Mouse (Mus musculus) ES-E14 (cell line): Measurements from ENCODE around the gene Ghr. TPM values are rescaled to one million over a fixed set of nuclear protein-coding genes. Genes with fewer than 3 reads are reported as not detected.

ENCODE experiments used
- DNase-seq: peaks from one replicate; pipeline ENCODE4 v3.0.0-alpha.2; 2013; ENCODE audit warnings: low read depth, low spot score
- H3K27ac ChIP-seq: 2 replicates; pipeline ENCODE4 v1.5.1; 2012; ENCODE audit warnings: low read depth, mild to moderate bottlenecking, low read length, moderate library complexity, mixed read lengths; ENCODE audit not compliant: poor library complexity, insufficient read depth, severe bottlenecking
- H3K36me3 ChIP-seq: 2 replicates; pipeline ENCODE4 v1.6.1; 2012; ENCODE audit warnings: mild to moderate bottlenecking, low read length, moderate library complexity, mixed read lengths; ENCODE audit not compliant: control insufficient read depth, poor library complexity, insufficient read depth, severe bottlenecking
- H3K4me1 ChIP-seq, 2 experiments: fragments of 150-350 bp in 1 of 2; sonication (generic) in 1 of 2; 2 replicates each; pipeline ENCODE4 v1.6.1; 2012; ENCODE audit warnings: low read length in 2 of 2, mild to moderate bottlenecking in 1 of 2, mixed read lengths in 1 of 2; ENCODE audit not compliant: control insufficient read depth in 2 of 2, insufficient read depth in 2 of 2, poor library complexity in 1 of 2
- H3K4me3 ChIP-seq, 2 experiments: fragments of 150-350 bp in 1 of 2; sonication (generic) in 1 of 2; 2 replicates each; pipeline ENCODE4 v1.5.1; 2012; ENCODE audit warnings: low read length in 2 of 2, low read depth in 1 of 2, mild to moderate bottlenecking in 1 of 2, mixed read lengths in 1 of 2; ENCODE audit not compliant: insufficient read depth in 1 of 2, poor library complexity in 1 of 2, severe bottlenecking in 1 of 2
- H3K9ac ChIP-seq: 2 replicates; pipeline ENCODE4 v1.6.1; 2012; ENCODE audit warnings: low read depth, mild to moderate bottlenecking, low read length, mixed read lengths; ENCODE audit not compliant: poor library complexity, insufficient read depth, severe bottlenecking
- H3K9me3 ChIP-seq: fragments of 150-350 bp; sonication (generic); 2 replicates; pipeline ENCODE4 v1.6.1; 2012; ENCODE audit warnings: low read depth, mild to moderate bottlenecking, low read length; ENCODE audit not compliant: control insufficient read depth, insufficient read depth
- CHD2 ChIP-seq: IDR thresholded peaks from 2 replicates; pipeline ENCODE4 v1.6.1; 2014; ENCODE audit warnings: mild to moderate bottlenecking, low read depth, low read length, inconsistent platforms
- HCFC1 ChIP-seq: IDR thresholded peaks from 2 replicates; pipeline ENCODE4 v1.6.1; 2012; ENCODE audit warnings: low read length, inconsistent platforms, borderline replicate concordance; ENCODE audit not compliant: insufficient read depth
- MAFK ChIP-seq: IDR thresholded peaks from 2 replicates; pipeline ENCODE4 v1.6.1; 2014; ENCODE audit warnings: mild to moderate bottlenecking, low read depth, low read length, inconsistent platforms; ENCODE audit not compliant: insufficient read depth
- ZC3H11A ChIP-seq: IDR thresholded peaks from 2 replicates; pipeline ENCODE4 v1.6.1; 2012; ENCODE audit warnings: low read depth, mild to moderate bottlenecking, inconsistent platforms, low read length, borderline replicate concordance
- ZNF384 ChIP-seq: IDR thresholded peaks from 2 replicates; pipeline ENCODE4 v1.6.1; 2012; ENCODE audit warnings: low read depth, low read length, inconsistent platforms
- in situ Hi-C, 2 experiments: fragments of 600-800 bp; cut with MboI; formaldehyde crosslinking; loops; one replicate each; pipeline ENCODE4 v1.15.1; 2025; ENCODE audit warnings: low sequenced_read_pairs in 2 of 2, inconsistent platforms in 1 of 2; ENCODE audit not compliant: unreplicated experiment in 2 of 2
- total RNA-seq: library from RNA; depleted of rRNA; stranded (reverse); fragments of 300-350 nt; gene quantifications from 2 replicates; pipeline ENCODE4 v1.2.3, GENCODE M21; 2012

Ghr gene
- total RNA-seq, 1 experiment, result 7.5 TPM

DNA sequence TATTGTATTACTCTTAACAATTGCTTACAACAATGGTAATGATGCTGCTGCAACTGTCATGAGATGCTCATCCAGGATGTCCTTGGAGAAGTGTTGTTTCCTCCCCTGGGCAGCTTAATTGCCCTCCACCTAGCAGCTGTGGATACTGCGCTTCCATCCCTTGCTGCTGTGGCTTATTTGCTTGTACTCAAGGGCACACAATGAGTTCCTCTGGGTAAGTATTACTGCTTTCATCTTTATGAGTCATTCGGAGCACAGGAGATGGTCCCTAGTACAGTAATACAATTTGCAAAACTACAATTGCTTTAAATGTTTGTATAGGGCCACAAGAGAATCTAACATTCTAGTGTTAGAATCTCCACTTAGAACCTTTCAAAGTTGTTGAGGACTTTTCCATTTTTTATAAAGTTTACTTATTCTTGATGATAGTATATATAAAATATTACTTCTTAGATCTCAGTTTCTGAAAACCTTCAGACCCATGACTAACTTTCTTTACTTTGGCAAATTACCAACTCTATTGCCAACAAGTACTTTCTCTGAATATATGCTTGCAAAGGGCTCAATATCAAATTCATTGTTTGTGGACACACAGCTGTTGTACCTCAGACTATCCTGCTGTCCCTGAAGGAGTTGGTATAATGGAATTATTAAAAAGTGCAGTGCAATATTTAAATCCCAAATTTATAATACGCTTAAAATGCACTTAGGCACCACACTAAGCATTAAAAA, 185.8 kb downstream of the Ghr start:
- H3K27ac ChIP-seq, result no peak overlapping the region
- no peaks in the 10 kb centered on the region for H3K36me3 ChIP-seq
- H3K4me3 ChIP-seq, result no peak overlapping the region
- no peaks in the 10 kb centered on the region for H3K4me1 ChIP-seq
- in situ Hi-C loops, result no loop called here
- DNase-seq, result no peak
- no peak for TF ChIP-seq HCFC1
- no peak for TF ChIP-seq ZNF384
- no peak for TF ChIP-seq ZC3H11A
- no peaks in the 10 kb centered on the region for H3K9me3 ChIP-seq
- no peak overlapping the region for H3K9ac ChIP-seq

DNA sequence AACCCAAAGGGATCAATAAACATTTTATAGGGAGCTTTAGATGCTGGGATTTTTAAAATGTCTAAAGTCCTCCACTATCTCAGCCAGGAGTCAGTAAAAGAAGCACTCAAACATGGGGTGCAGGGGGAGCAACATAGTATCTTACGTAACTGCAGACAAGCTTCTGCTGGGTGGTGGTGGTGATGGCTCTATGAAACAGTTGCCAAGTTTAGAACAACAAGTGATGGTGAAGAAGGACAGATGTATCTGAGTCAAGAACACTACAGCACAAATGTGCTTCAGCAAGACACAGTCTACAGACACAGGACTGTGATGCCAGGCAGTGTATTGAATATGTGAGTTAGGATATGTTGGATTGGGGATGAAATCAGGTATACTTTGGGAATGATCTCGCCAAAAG, 187.1 kb downstream of the Ghr start:
- TF ChIP-seq CHD2 (no peak), HCFC1 (no peak), ZNF384 (no peak), ZC3H11A (no peak), MAFK (no peak)
- Histone ChIP-seq H3K4me1 (no peaks in the 10 kb centered on the region), H3K9me3 (no peaks in the 10 kb centered on the region), H3K27ac (no peak overlapping the region), H3K36me3 (no peaks in the 10 kb centered on the region), H3K4me3 (no peak overlapping the region), H3K9ac (no peak overlapping the region)
- in situ Hi-C loops, result no loop called here
- DNase-seq, result no peak

GRCm38 (mm10) chr15:3395700-3396099, 187.6 kb downstream of the Ghr start:
- H3K9me3 ChIP-seq, result no peaks in the 10 kb centered on the region
- H3K27ac ChIP-seq, result no peak overlapping the region
- no peak for DNase-seq
- in situ Hi-C loops, result no loop called here
- H3K36me3 ChIP-seq, result no peaks in the 10 kb centered on the region
- no peak for TF ChIP-seq ZC3H11A
- TF ChIP-seq MAFK, result no peak
- no peak for TF ChIP-seq ZNF384
- TF ChIP-seq CHD2, result no peak
- TF ChIP-seq HCFC1, result no peak
- H3K4me1 ChIP-seq, result no peaks in the 10 kb centered on the region
- no peak overlapping the region for H3K9ac ChIP-seq
- no peak overlapping the region for H3K4me3 ChIP-seq

- Histone ChIP-seq H3K4me1 (no peaks in the 10 kb centered on the region), H3K9ac (no peak overlapping the region), H3K4me3 (no peak overlapping the region), H3K36me3 (no peaks in the 10 kb centered on the region), H3K27ac (no peak overlapping the region), H3K9me3 (no peaks in the 10 kb centered on the region)
- in situ Hi-C loops, result no loop called here
- no peak for TF ChIP-seq ZNF384
- no peak for TF ChIP-seq HCFC1
- TF ChIP-seq CHD2, result no peak
- TF ChIP-seq ZC3H11A, result no peak
- no peak for TF ChIP-seq MAFK
- DNase-seq, result no peak
Measured at GRCm38 (mm10) chr15:3390722-3391121, 192.6 kb downstream of the Ghr start.
